Mouse (Mus musculus) frontal cortex, postnatal 10 days (tissue): ENCODE measurements around the gene Dxo.

Experiments
- DNase-seq, 2 experiments: peaks; one replicate each; pipeline ENCODE4 v3.0.0; 2022; ENCODE audit warnings: low spot score in 2 of 2, mixed read lengths in 1 of 2

Gene Dxo

GRCm38 (mm10) chr17:34881166-34881565 lies 44.3 kb downstream of the Dxo start:
- DNase-seq, result no peak

GRCm38 (mm10) chr17:34881683-34882310 lies 45.0 kb downstream of the Dxo start, which contains the start of gene Gm20547:
TSS of gene Gm20547 (minus strand) at chr17:34882042.
- DNase-seq, result no peak

GRCm38 (mm10) chr17:34883332-34883731 lies 46.5 kb downstream of the Dxo start:
- DNase-seq, result no peak

GRCm38 (mm10) chr17:34884704-34885103 lies 47.9 kb downstream of the Dxo start:
- DNase-seq, result no peak

GRCm38 (mm10) chr17:34885615-34886014 lies 48.8 kb downstream of the Dxo start:
- no peak for DNase-seq

GRCm38 (mm10) chr17:34887942-34888341 lies 51.1 kb downstream of the Dxo start:
- no peak for DNase-seq
